Mouse (Mus musculus): ENCODE results near the gene Cul9. TPM values are rescaled to one million over a fixed set of nuclear protein-coding genes. Genes with fewer than 3 reads are reported as not detected.
A peak's percentile ranks its signal among the peaks of the same experiment; 100 is the strongest.
"Not testable (repeated sequence)": the region's sequence is repeated elsewhere in the genome, so short reads cannot be mapped to it uniquely, and the experiment has no call there.

Gene Cul9
- polyA plus RNA-seq, 1 experiment from 2014 or later = 2.5 TPM

DNA sequence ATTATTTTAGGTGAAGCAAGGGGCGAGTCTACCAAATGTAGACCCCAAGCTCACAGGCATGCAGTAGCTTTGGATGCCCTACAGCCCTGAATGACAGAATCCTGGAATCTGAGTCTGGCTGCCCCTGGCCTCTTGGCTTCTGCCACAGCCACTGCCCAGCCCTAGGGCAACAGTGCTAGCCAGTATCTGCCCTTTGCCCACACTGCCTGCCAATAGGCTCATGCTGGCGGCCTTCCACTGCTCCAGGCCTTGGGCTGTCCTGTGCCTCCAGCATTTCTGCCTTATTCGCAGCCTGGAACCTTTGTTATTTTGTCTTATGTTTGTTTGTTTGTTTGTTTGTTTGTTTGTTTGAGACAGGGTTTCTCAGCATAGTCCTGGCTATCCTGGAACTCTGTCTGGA, 40.6 kb downstream of the Cul9 start:
- WGBS (ENCODE audit: insufficient replicate concordance) = 88% methylated on average over 3 of the region's 3 CpGs
- no peaks in the 10 kb centered on the region for H3K36me3 ChIP-seq (ENCODE audit: control insufficient read depth, insufficient read depth, low read length)
- H3K4me1 ChIP-seq (ENCODE audit: control insufficient read depth, insufficient read depth, low read length) = no peaks in the 10 kb centered on the region
- no peak for ATAC-seq (replicated peaks; ENCODE audit: insufficient number of reproducible peaks, low FRiP score, low TSS enrichment)
- H3K27me3 ChIP-seq (ENCODE audit: control insufficient read depth, insufficient read depth, low read length) = no peaks in the 10 kb centered on the region
- H3K4me3 ChIP-seq (ENCODE audit: low read depth, low read length) = no peak overlapping the region
- no peaks in the 10 kb centered on the region for H3K9me3 ChIP-seq (replicated peaks; ENCODE audit: control insufficient read depth, low read length)
- no peak overlapping the region for H3K27ac ChIP-seq (ENCODE audit: low read depth, low read length)
- H3K9ac ChIP-seq (ENCODE audit: low read depth, low read length) = no peak overlapping the region
- H3K4me2 ChIP-seq = no peak overlapping the region

DNA sequence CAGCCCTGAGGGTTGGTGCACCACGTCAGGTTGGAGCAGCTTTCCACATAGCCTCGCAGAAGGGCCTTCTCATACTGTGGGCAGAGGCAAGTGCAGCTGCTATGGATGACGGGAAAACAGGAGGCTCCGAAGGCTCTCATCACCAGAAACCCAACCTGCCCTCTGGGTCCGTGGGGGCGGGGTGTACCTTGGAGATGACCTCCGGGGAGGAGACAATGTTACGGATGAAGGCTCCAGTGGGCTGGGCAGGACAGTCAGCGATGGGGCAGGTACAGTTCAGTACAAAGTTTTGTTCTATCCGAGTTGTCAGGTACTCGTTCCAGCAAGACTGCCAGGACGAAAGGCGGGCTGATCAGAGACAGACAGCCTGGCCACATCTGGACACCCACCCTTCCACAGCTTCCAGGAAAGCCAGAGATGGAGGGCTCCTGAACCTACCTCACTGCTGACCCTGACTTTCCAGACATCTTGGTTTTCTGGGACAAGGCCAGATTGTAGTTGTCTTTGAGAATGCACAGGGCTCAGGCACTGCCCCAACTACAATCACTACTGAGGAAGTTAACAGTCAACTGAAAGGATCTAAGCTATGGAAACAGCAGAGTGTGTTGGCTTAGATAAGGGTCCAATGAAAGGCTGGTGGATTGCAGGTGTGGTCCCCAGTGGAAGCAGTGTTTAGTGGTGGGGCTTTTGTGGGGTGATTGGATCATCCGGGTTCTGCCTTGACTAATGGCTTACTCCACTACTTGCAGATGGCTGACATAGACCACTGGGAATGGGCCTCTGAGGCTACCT, 42.1 kb downstream of the Cul9 start:
- no peak overlapping the region for H3K9ac ChIP-seq (ENCODE audit: low read depth, low read length)
- H3K4me2 ChIP-seq = no peak overlapping the region
- H3K9me3 ChIP-seq (replicated peaks; ENCODE audit: control insufficient read depth, low read length) = no peaks in the 10 kb centered on the region
- H3K36me3 ChIP-seq (ENCODE audit: control insufficient read depth, insufficient read depth, low read length) = peaks cover 4% of the 10 kb centered on the region; the same call in 1 of the 2 replicates
- no peak for ATAC-seq (replicated peaks; ENCODE audit: insufficient number of reproducible peaks, low FRiP score, low TSS enrichment)
- no peaks in the 10 kb centered on the region for H3K27me3 ChIP-seq (ENCODE audit: control insufficient read depth, insufficient read depth, low read length)
- H3K27ac ChIP-seq (ENCODE audit: low read depth, low read length) = no peak overlapping the region
- H3K4me3 ChIP-seq (ENCODE audit: low read depth, low read length) = no peak overlapping the region
- no peaks in the 10 kb centered on the region for H3K4me1 ChIP-seq (ENCODE audit: control insufficient read depth, insufficient read depth, low read length)
- WGBS (ENCODE audit: insufficient replicate concordance) = 75% methylated on average over 14 of the region's 14 CpGs

DNA sequence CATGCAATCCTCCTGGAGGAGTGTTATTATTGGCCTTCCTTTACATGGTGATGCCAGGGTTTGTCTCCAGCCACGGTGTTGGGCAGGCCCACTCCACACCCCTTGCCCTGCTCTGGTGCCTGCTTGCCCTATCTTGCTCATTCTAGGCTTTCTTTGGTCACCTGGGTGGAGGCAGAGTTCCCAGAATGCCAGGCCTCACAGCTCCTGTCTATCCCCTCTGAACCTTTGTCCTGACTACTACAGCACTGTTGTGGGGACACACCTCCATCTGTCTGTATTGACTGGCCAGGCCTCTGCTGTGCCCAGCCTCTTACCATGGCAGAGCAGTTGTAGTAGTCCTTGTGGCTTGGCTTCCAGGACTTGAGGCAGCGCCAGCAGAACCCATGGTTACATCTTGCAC, 43.4 kb downstream of the Cul9 start:
- no peak overlapping the region for H3K4me2 ChIP-seq
- no peak overlapping the region for H3K9ac ChIP-seq (ENCODE audit: low read depth, low read length)
- 82% methylated on average over 2 of the region's 2 CpGs for WGBS (ENCODE audit: insufficient replicate concordance)
- no peaks in the 10 kb centered on the region for H3K27me3 ChIP-seq (ENCODE audit: control insufficient read depth, insufficient read depth, low read length)
- no peak overlapping the region for H3K27ac ChIP-seq (ENCODE audit: low read depth, low read length)
- H3K4me1 ChIP-seq (ENCODE audit: control insufficient read depth, insufficient read depth, low read length) = no peaks in the 10 kb centered on the region
- H3K9me3 ChIP-seq (replicated peaks; ENCODE audit: control insufficient read depth, low read length) = no peaks in the 10 kb centered on the region
- no peak for ATAC-seq (replicated peaks; ENCODE audit: insufficient number of reproducible peaks, low FRiP score, low TSS enrichment)
- H3K36me3 ChIP-seq (ENCODE audit: control insufficient read depth, insufficient read depth, low read length) = peaks cover 4% of the 10 kb centered on the region; the same call in 1 of the 2 replicates
- H3K4me3 ChIP-seq (ENCODE audit: low read depth, low read length) = no peak overlapping the region

DNA sequence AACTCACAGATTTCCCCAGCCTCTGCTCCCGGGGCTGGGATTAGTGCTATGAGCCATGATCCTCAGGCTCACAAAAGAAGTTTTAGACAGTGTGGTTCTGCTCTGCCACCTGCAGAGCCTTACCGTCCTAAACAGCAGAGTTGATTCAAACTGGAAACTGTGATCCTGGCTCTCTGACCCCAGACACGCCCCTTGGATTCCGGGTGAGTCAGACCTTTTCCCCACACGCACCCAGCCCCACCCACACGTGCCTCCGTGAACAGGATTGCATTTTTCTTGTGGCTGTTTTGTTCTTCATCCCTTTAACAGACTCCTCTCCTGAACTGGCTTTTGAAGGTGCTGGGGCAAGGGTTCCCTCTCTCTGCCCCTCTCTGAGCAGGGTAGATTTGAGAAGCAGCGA, 48.2 kb downstream of the Cul9 start:
- Histone ChIP-seq H3K4me2 (no peak overlapping the region), H3K4me3 (ENCODE audit: low read depth, low read length) (no peak overlapping the region), H3K9me3 (replicated peaks; ENCODE audit: control insufficient read depth, low read length) (no peaks in the 10 kb centered on the region), H3K36me3 (ENCODE audit: control insufficient read depth, insufficient read depth, low read length) (peaks cover 4% of the 10 kb centered on the region; the same call in 1 of the 2 replicates), H3K9ac (ENCODE audit: low read depth, low read length) (no peak overlapping the region), H3K27ac (ENCODE audit: low read depth, low read length) (no peak overlapping the region), H3K27me3 (ENCODE audit: control insufficient read depth, insufficient read depth, low read length) (peaks cover 7% of the 10 kb centered on the region), H3K4me1 (ENCODE audit: control insufficient read depth, insufficient read depth, low read length) (peaks cover 5% of the 10 kb centered on the region; the same call in 1 of the 2 replicates)
- no peak for ATAC-seq (replicated peaks; ENCODE audit: insufficient number of reproducible peaks, low FRiP score, low TSS enrichment)
- WGBS (ENCODE audit: insufficient replicate concordance) = 72% methylated on average over 8 of the region's 8 CpGs

DNA sequence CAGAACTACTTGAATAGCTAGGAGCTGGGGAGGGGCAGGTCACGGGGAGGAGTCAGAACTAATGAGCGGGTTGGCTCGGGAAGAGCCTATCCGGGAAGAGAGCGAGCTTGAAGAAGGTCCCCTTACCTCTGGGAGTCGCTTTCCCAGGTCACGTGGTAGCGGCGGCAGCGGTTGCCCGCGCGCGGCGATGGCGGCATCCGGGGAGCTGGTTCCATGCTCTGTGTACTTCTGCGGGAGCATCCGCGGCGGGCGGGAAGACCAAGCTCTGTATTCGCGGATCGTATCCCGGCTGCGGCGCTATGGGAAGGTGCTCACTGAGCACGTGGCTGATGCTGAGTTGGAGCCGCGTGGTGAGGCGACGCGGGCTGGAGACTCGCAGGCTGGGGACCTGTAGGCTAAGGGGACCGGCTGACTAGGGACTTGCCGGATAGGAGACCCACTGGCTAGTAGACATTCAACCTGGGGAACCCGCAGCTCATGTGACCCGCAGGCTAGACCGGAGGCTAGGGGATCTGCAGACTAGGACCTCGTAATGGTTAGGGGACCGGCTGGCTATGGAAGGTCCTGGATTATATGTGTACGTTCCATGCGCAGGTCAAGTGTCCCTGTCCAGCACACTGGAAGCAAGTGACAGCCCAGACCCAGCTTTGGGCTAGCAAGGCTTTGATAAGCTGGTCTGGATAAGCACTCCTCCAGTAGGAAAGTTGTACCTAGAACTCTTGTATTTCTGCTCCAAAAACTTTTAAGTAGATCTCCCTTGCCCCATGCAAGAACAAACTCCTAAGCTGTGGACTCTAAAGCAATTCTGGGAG, 49.4 kb downstream of the Cul9 start, which contains the start of gene Dnph1:
Gene Dnph1, plus strand, starts transcription at position 89 of the 812 bp plus-strand sequence.
- H3K9me3 ChIP-seq (replicated peaks; ENCODE audit: control insufficient read depth, low read length) = no peaks in the 10 kb centered on the region
- peak; percentile 89 for ATAC-seq (replicated peaks; ENCODE audit: insufficient number of reproducible peaks, low FRiP score, low TSS enrichment)
- H3K4me3 ChIP-seq (ENCODE audit: low read depth, low read length) = peak within 1 kb of the TSS; percentile 53
- no peak within 1 kb of the TSS for H3K27ac ChIP-seq (ENCODE audit: low read depth, low read length)
- peaks cover 5% of the 10 kb centered on the region; the same call in 1 of the 2 replicates for H3K4me1 ChIP-seq (ENCODE audit: control insufficient read depth, insufficient read depth, low read length)
- peaks cover 4% of the 10 kb centered on the region; the same call in 1 of the 2 replicates for H3K36me3 ChIP-seq (ENCODE audit: control insufficient read depth, insufficient read depth, low read length)
- WGBS (ENCODE audit: insufficient replicate concordance) = under 1% methylated on average over 44 of the region's 44 CpGs
- H3K9ac ChIP-seq (ENCODE audit: low read depth, low read length) = peak within 1 kb of the TSS; percentile 82
- peaks cover 9% of the 10 kb centered on the region for H3K27me3 ChIP-seq (ENCODE audit: control insufficient read depth, insufficient read depth, low read length)
- peak within 1 kb of the TSS; percentile 92 for H3K4me2 ChIP-seq

DNA sequence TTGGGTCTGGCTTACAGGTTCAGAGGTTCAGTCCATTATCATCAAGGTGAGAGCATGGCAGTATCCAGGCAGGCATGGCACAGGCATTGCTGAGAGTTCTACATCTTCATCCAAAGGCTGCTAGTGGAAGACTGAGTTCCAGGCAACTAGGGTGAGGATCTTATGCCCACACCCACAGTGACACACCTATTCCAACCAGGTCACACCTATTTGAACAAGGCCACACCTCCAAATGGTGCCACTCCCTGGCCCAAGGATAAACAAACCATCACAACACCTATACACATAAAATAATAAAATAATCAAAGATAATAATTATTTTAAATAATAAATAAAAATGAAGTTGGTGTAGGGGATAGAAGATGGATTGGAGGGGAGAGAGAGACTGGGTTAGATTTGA, 50.1 kb downstream of the Cul9 start:
- not testable (repeated sequence) for ATAC-seq (replicated peaks; ENCODE audit: insufficient number of reproducible peaks, low FRiP score, low TSS enrichment); H3K4me2 ChIP-seq; H3K4me1 ChIP-seq (ENCODE audit: control insufficient read depth, insufficient read depth, low read length); H3K27me3 ChIP-seq (ENCODE audit: control insufficient read depth, insufficient read depth, low read length); H3K9me3 ChIP-seq (replicated peaks; ENCODE audit: control insufficient read depth, low read length); H3K4me3 ChIP-seq (ENCODE audit: low read depth, low read length); H3K9ac ChIP-seq (ENCODE audit: low read depth, low read length); H3K36me3 ChIP-seq (ENCODE audit: control insufficient read depth, insufficient read depth, low read length); H3K27ac ChIP-seq (ENCODE audit: low read depth, low read length)

DNA sequence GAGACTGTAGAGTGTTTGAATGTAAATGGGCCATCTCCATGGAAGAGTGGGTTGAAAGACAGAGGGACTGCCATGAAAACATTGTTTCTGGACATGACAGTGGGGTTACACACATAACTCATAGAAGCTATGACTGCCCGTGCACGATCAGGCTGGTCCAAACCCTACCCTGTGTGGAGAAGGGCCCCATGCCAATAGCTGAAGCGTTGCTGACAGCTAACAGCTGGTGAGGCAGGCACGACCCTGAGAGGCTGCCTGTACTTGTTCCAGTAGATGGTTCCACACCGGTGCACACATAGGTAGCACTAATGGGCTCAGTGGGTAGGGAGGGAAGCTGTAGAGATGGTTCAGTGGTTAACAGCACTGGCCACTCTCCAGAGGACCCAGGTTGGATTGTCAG, 50.7 kb downstream of the Cul9 start:
- ATAC-seq (replicated peaks; ENCODE audit: insufficient number of reproducible peaks, low FRiP score, low TSS enrichment) = no peak

DNA sequence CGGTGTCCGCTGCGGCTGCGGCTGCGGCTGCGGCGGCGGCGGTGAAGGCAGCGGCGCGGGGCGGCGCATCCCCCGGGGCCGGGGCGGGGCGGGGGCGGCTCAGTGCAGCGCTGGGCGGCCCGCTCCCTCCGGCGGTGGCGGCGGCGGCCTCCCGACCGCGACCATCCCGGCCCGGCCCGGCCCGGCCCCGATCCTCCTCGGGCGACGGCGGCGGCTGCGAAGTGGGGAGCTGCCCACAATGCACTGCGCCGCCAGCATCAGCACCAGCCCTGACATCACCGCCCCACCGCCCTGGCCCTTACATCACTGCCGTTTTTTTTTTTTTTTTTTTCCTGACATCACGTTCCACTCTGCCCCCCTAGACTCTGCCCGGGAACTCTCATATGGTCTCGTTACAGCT, 58.8 kb downstream of the Cul9 start, which contains the start of gene Ttbk1:
Gene Ttbk1, minus strand, starts transcription at position 245 of the 400 bp plus-strand sequence.
- no peak for ATAC-seq (replicated peaks; ENCODE audit: insufficient number of reproducible peaks, low FRiP score, low TSS enrichment)
- no peak within 1 kb of the TSS for H3K9ac ChIP-seq (ENCODE audit: low read depth, low read length)
- peaks cover 9% of the 10 kb centered on the region for H3K4me1 ChIP-seq (ENCODE audit: control insufficient read depth, insufficient read depth, low read length)
- WGBS (ENCODE audit: insufficient replicate concordance) = under 1% methylated on average over 24 of the region's 49 CpGs
- H3K27ac ChIP-seq (ENCODE audit: low read depth, low read length) = no peak within 1 kb of the TSS
- H3K27me3 ChIP-seq (ENCODE audit: control insufficient read depth, insufficient read depth, low read length) = peaks cover 58% of the 10 kb centered on the region
- H3K36me3 ChIP-seq (ENCODE audit: control insufficient read depth, insufficient read depth, low read length) = no peaks in the 10 kb centered on the region
- no peaks in the 10 kb centered on the region for H3K9me3 ChIP-seq (replicated peaks; ENCODE audit: control insufficient read depth, low read length)
- H3K4me2 ChIP-seq = peak within 1 kb of the TSS; percentile 73
- peak within 1 kb of the TSS; percentile 41 for H3K4me3 ChIP-seq (ENCODE audit: low read depth, low read length)

More for the DNA sequence above, 50.7 kb downstream of the Cul9 start:
- Histone ChIP-seq H3K4me1 (ENCODE audit: control insufficient read depth, insufficient read depth, low read length) (peaks cover 5% of the 10 kb centered on the region; the same call in 1 of the 2 replicates), H3K4me3 (ENCODE audit: low read depth, low read length) (no peak overlapping the region), H3K4me2 (no peak overlapping the region), H3K27me3 (ENCODE audit: control insufficient read depth, insufficient read depth, low read length) (peaks cover 9% of the 10 kb centered on the region), H3K9me3 (replicated peaks; ENCODE audit: control insufficient read depth, low read length) (no peaks in the 10 kb centered on the region), H3K27ac (ENCODE audit: low read depth, low read length) (no peak overlapping the region), H3K36me3 (ENCODE audit: control insufficient read depth, insufficient read depth, low read length) (peaks cover 4% of the 10 kb centered on the region; the same call in 1 of the 2 replicates), H3K9ac (ENCODE audit: low read depth, low read length) (no peak overlapping the region)
- WGBS (ENCODE audit: insufficient replicate concordance) = 74% methylated on average over 5 of the region's 5 CpGs

Measured in heart, embryonic 11.5 days (tissue).